Mouse (Mus musculus) lung, embryonic 14.5 days (tissue): ENCODE data around the gene Psmd10. TPM values are rescaled to one million over a fixed set of nuclear protein-coding genes. Genes with fewer than 3 reads are reported as not detected.
A peak's percentile ranks its signal among the peaks of the same experiment; 100 is the strongest.

Experiments used
- ATAC-seq: fragments of 200-750 bp; cut with Nextera tagmentation; 2 replicates; pipeline ENCODE4 v1.8.0; 2017; ENCODE audit warnings: mild to moderate bottlenecking, moderate TSS enrichment, moderate library complexity; ENCODE audit not compliant: insufficient read depth
- DNase-seq: peaks from one replicate; pipeline ENCODE4 v3.0.0-alpha.2; 2015
- H3K27ac ChIP-seq: fragments of 300-500 bp; sonication (generic); 2 replicates; pipeline ENCODE4 v1.5.1; 2014; ENCODE audit warnings: low read depth, mild to moderate bottlenecking, moderate library complexity
- H3K27me3 ChIP-seq: fragments of 300-500 bp; sonication (generic); 2 replicates; pipeline ENCODE4 v1.6.1; 2014; ENCODE audit warnings: low read length, control low read depth; ENCODE audit not compliant: insufficient read depth
- H3K36me3 ChIP-seq: fragments of 300-500 bp; sonication (generic); 2 replicates; pipeline ENCODE4 v1.6.1; 2014; ENCODE audit warnings: control low read depth; ENCODE audit not compliant: insufficient read depth
- H3K4me1 ChIP-seq: fragments of 300-500 bp; sonication (generic); 2 replicates; pipeline ENCODE4 v1.6.1; 2014; ENCODE audit warnings: antibody characterized with exemption, control low read depth; ENCODE audit not compliant: insufficient read depth
- H3K4me2 ChIP-seq: fragments of 300-500 bp; sonication (generic); 2 replicates; pipeline ENCODE4 v1.6.1; 2014; ENCODE audit warnings: mild to moderate bottlenecking
- H3K4me3 ChIP-seq: fragments of 300-500 bp; sonication (generic); 2 replicates; pipeline ENCODE4 v1.5.1; 2014; ENCODE audit warnings: low read depth, low read length
- H3K9ac ChIP-seq: fragments of 300-500 bp; sonication (generic); 2 replicates; pipeline ENCODE4 v1.6.1; 2014
- H3K9me3 ChIP-seq: fragments of 300-500 bp; sonication (generic); 2 replicates; pipeline ENCODE4 v1.6.1; 2016; ENCODE audit warnings: low read depth, low read length, control low read depth
- CTCF ChIP-seq: IDR thresholded peaks from 2 replicates; pipeline ENCODE4 v1.5.1; 2016; ENCODE audit warnings: antibody characterized with exemption, low read depth
- WGBS: fragments of 180-500 bp; shearing (Covaris S2); extraction: QIAGEN DNeasy Blood & Tissue Kit; methylation state at CpG from one replicate; pipeline ENCODE4 v1.1.7; 2014; 5-methylcytosine and 5-hydroxymethylcytosine counted together
- polyA plus RNA-seq: library from polyadenylated mRNA; unstranded; fragments of >200 nt; fragmentation: Nextera tagmentation; extraction: Ambion mirVana; gene quantifications from 2 replicates; pipeline ENCODE4 v1.2.1, GENCODE M21; 2014

Psmd10 gene
- polyA plus RNA-seq, 1 experiment from 2014 or later, result 44.7 TPM

GRCm38 (mm10) chrX:140980163-140980562, 23.6 kb upstream of the Psmd10 start:
- Histone ChIP-seq H3K4me1 (no peaks in the 10 kb centered on the region), H3K27me3 (no peaks in the 10 kb centered on the region), H3K4me3 (no peak overlapping the region), H3K9me3 (no peaks in the 10 kb centered on the region), H3K9ac (no peak overlapping the region), H3K27ac (no peak overlapping the region), H3K4me2 (no peak overlapping the region), H3K36me3 (no peaks in the 10 kb centered on the region)
- DNase-seq, result no peak
- TF ChIP-seq CTCF, result no peak
- no peak for ATAC-seq
- WGBS, result 67% methylated on average over 4 of the region's 4 CpGs

GRCm38 (mm10) chrX:140979546-140979945, 23.0 kb upstream of the Psmd10 start:
- no peaks in the 10 kb centered on the region for H3K27me3 ChIP-seq
- no peak overlapping the region for H3K4me2 ChIP-seq
- H3K27ac ChIP-seq, result no peak overlapping the region
- WGBS, result 75% methylated on average over 2 of the region's 2 CpGs
- H3K4me3 ChIP-seq, result no peak overlapping the region
- DNase-seq (peak; percentile 40), ATAC-seq (no peak)
- H3K36me3 ChIP-seq, result no peaks in the 10 kb centered on the region
- no peak for TF ChIP-seq CTCF
- no peaks in the 10 kb centered on the region for H3K4me1 ChIP-seq
- no peaks in the 10 kb centered on the region for H3K9me3 ChIP-seq
- H3K9ac ChIP-seq, result no peak overlapping the region

GRCm38 (mm10) chrX:140978943-140979342, 22.4 kb upstream of the Psmd10 start:
- ATAC-seq (no peak), DNase-seq (no peak)
- 87% methylated on average over 1 of the region's 1 CpGs for WGBS
- Histone ChIP-seq H3K36me3 (no peaks in the 10 kb centered on the region), H3K4me3 (no peak overlapping the region), H3K9me3 (no peaks in the 10 kb centered on the region), H3K27ac (no peak overlapping the region), H3K4me2 (no peak overlapping the region), H3K4me1 (no peaks in the 10 kb centered on the region), H3K9ac (no peak overlapping the region), H3K27me3 (no peaks in the 10 kb centered on the region)
- TF ChIP-seq CTCF, result no peak

DNA sequence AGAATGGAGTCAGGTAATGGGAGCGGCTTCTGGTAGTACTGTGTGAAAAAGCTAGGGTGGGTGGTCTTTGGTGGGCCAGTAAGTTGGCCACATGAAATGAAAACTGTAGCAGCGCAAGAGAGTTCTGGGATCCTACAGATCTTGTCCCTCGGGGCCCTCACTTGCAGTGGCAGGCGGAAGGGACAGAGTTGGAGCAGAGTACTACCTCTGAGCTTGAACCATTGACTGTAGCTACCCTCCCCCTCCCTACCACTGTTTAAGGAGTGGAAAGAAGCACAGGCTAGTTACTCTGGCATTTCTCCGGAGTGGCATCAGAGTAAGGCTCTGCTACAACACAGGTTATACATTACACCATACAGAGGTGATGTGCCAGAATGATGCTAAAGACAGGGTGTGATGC, 431 bp upstream of the Psmd10 start:
- Histone ChIP-seq H3K9ac (peak overlapping the region; percentile 36), H3K9me3 (no peaks in the 10 kb centered on the region), H3K4me1 (no peaks in the 10 kb centered on the region), H3K36me3 (no peaks in the 10 kb centered on the region), H3K27ac (no peak overlapping the region), H3K4me2 (peak overlapping the region; percentile 66), H3K4me3 (peak overlapping the region; percentile 45), H3K27me3 (no peaks in the 10 kb centered on the region)
- DNase-seq (no peak), ATAC-seq (no peak)
- WGBS, result 15% methylated on average over 5 of the region's 5 CpGs
- peak; percentile 4; the same call in 1 of the 2 replicates for TF ChIP-seq CTCF

- Histone ChIP-seq H3K9me3 (no peaks in the 10 kb centered on the region), H3K9ac (no peak overlapping the region), H3K4me1 (no peaks in the 10 kb centered on the region), H3K4me2 (no peak overlapping the region), H3K27me3 (no peaks in the 10 kb centered on the region), H3K4me3 (no peak overlapping the region), H3K27ac (no peak overlapping the region), H3K36me3 (peaks cover 5% of the 10 kb centered on the region; the same call in 1 of the 2 replicates)
- 85% methylated on average over 4 of the region's 4 CpGs for WGBS
- DNase-seq, result no peak
- no peak for TF ChIP-seq CTCF
- no peak for ATAC-seq
Observed at GRCm38 (mm10) chrX:140953618-140954017, 2.9 kb downstream of the Psmd10 start.

DNA sequence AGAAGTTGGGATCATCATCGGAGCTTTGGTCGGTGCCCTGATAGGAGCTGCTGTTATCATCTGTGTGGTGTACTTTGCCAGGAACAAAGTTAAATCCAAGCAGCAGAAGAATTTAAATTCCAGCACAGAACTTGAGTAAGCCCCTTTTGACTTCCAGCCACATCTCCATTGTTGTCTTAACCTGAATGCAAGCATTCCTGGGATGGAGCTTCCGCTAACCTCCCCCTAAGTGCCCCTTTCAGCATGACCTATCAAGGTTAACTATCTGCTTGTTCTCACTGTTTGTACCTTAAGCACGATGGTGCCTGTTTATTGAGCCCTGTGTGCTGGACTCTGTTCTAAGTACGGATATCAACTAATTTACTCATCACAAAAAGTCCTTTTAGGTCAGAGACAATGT, 20.3 kb downstream of the Psmd10 start:
- no peak for ATAC-seq
- WGBS, result 54% methylated on average over 5 of the region's 5 CpGs
- H3K9ac ChIP-seq, result no peak overlapping the region
- no peak for DNase-seq
- no peaks in the 10 kb centered on the region for H3K9me3 ChIP-seq
- H3K27me3 ChIP-seq, result no peaks in the 10 kb centered on the region; the same call in 1 of the 2 replicates
- no peaks in the 10 kb centered on the region for H3K36me3 ChIP-seq
- no peak overlapping the region for H3K27ac ChIP-seq
- no peak for TF ChIP-seq CTCF
- no peak overlapping the region for H3K4me3 ChIP-seq
- no peak overlapping the region for H3K4me2 ChIP-seq
- no peaks in the 10 kb centered on the region for H3K4me1 ChIP-seq

DNA sequence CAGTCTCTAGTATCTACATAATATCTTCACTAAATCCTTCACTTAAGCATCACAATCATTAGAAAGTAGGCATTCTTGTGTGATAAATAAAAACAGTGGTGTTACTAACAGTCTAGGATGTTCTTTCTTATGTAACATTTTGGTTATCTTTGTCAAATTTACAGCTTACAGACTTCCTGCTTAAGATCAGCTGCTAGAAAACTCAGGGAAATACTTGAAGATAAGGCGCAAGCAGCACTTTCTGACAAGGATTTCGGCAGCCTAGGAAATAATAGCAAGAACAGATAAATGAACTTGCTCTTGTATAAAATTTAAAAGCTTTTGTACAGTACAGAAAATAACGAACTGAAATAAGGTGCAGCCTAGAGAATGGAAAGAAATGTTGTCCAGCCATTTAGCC, 23.3 kb downstream of the Psmd10 start:
- no peak overlapping the region for H3K27ac ChIP-seq
- no peak overlapping the region for H3K4me3 ChIP-seq
- no peaks in the 10 kb centered on the region for H3K4me1 ChIP-seq
- WGBS, result 64% methylated on average over 3 of the region's 3 CpGs
- no peak overlapping the region for H3K4me2 ChIP-seq
- H3K9me3 ChIP-seq, result no peaks in the 10 kb centered on the region
- no peak for DNase-seq
- H3K27me3 ChIP-seq, result no peaks in the 10 kb centered on the region; the same call in 1 of the 2 replicates
- TF ChIP-seq CTCF, result no peak
- no peaks in the 10 kb centered on the region for H3K36me3 ChIP-seq
- no peak for ATAC-seq
- H3K9ac ChIP-seq, result no peak overlapping the region

DNA sequence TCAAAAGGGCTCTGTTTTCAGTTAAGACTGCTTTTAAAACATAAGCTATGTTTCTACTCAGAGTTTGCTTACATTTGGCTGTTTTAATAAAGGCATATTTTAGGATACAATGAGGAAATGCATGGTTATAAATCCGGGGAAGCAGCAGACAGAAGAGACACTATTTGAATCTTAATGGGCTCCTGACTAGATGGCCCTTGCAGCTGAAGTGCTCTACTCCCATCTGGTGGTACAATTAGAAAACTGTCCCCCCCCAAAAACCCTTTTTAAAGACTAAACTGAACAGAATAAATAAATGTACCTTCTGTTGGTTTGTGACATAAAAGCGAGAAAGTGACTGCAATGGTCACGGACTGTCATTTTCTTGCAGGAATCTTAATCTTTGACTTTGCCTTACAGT, 24.5 kb downstream of the Psmd10 start:
- peak; percentile 43; the same call in 1 of the 2 replicates for TF ChIP-seq CTCF
- no peaks in the 10 kb centered on the region; the same call in 1 of the 2 replicates for H3K27me3 ChIP-seq
- no peaks in the 10 kb centered on the region for H3K36me3 ChIP-seq
- WGBS, result 47% methylated on average over 3 of the region's 3 CpGs
- H3K27ac ChIP-seq, result no peak overlapping the region
- no peak overlapping the region for H3K4me2 ChIP-seq
- H3K4me1 ChIP-seq, result no peaks in the 10 kb centered on the region
- DNase-seq (peak; percentile 29), ATAC-seq (no peak)
- H3K4me3 ChIP-seq, result no peak overlapping the region
- H3K9me3 ChIP-seq, result no peaks in the 10 kb centered on the region
- H3K9ac ChIP-seq, result no peak overlapping the region
